Mouse (Mus musculus): ENCODE data around the gene Ctnnb1. TPM values are rescaled to one million over a fixed set of nuclear protein-coding genes. Genes with fewer than 3 reads are reported as not detected.

Ctnnb1 gene
- 40.0 and 40.6 TPM in 2 replicates for polyA plus RNA-seq (2012; rRNA removed)

GRCm38 (mm10) chr9:120929081-120929480, at the start of gene Ctnnb1:
Ctnnb1 (plus strand) TSS chr9:120929216.

